Mouse (Mus musculus): Measurements from ENCODE around the gene Olfr1036. TPM values are rescaled to one million over a fixed set of nuclear protein-coding genes. Genes with fewer than 3 reads are reported as not detected.

The Olfr1036 gene
- polyA plus RNA-seq (2017; shearing (Covaris generic)), result not detected

GRCm38 (mm10) chr2:86073692-86074091 is at the start of gene Olfr1036:
Gene Olfr1036 (plus strand): TSS chr2:86073992.

GRCm38 (mm10) chr2:86045561-86045960 is 28.2 kb upstream of the Olfr1036 start, which contains the start of gene Olfr1034:
Gene Olfr1034 (plus strand): TSS chr2:86045861.

GRCm38 (mm10) chr2:86087285-86087684 is 13.5 kb downstream of the Olfr1036 start, which contains the start of gene Olfr1037:
Gene Olfr1037 (minus strand): TSS chr2:86087385.

Other genes with a start within 250 kb of the Olfr1036 start
- not detected for gene Olfr1019, start 228.5 kb upstream of the Olfr1036 start, polyA plus RNA-seq (2017; shearing (Covaris generic))
- gene Olfr1020, start 227.0 kb upstream of the Olfr1036 start, polyA plus RNA-seq (2017; shearing (Covaris generic)), result not detected
- not detected for gene Olfr1022, start 205.4 kb upstream of the Olfr1036 start, polyA plus RNA-seq (2017; shearing (Covaris generic))
- gene Olfr1023, start 188.4 kb upstream of the Olfr1036 start, polyA plus RNA-seq (2017; shearing (Covaris generic)), result not detected
- gene Olfr1024, start 168.9 kb upstream of the Olfr1036 start, polyA plus RNA-seq (2017; shearing (Covaris generic)), result not detected
- not detected for gene Olfr1025-ps1, start 158.8 kb upstream of the Olfr1036 start, polyA plus RNA-seq (2017; shearing (Covaris generic))
- not detected for gene Olfr1026, start 152.4 kb upstream of the Olfr1036 start, polyA plus RNA-seq (2017; shearing (Covaris generic))
- not detected for gene Olfr1028, start 123.6 kb upstream of the Olfr1036 start, polyA plus RNA-seq (2017; shearing (Covaris generic))
- gene Olfr1029, start 100.1 kb upstream of the Olfr1036 start, polyA plus RNA-seq (2017; shearing (Covaris generic)), result not detected
- not detected for gene Olfr1030, start 94.7 kb upstream of the Olfr1036 start, polyA plus RNA-seq (2017; shearing (Covaris generic))
- gene Olfr1031, start 83.7 kb upstream of the Olfr1036 start, polyA plus RNA-seq (2017; shearing (Covaris generic)), result not detected
- gene Olfr1032, start 68.5 kb upstream of the Olfr1036 start, polyA plus RNA-seq (2017; shearing (Covaris generic)), result not detected
- not detected for gene Olfr1033, start 53.4 kb upstream of the Olfr1036 start, polyA plus RNA-seq (2017; shearing (Covaris generic))
- gene Olfr1034, start 28.1 kb upstream of the Olfr1036 start, polyA plus RNA-seq (2017; shearing (Covaris generic)), result not detected
- gene Olfr1037, start 13.4 kb downstream of the Olfr1036 start, polyA plus RNA-seq (2017; shearing (Covaris generic)), result not detected
- not detected for gene Olfr1039, start 61.9 kb downstream of the Olfr1036 start, polyA plus RNA-seq (2017; shearing (Covaris generic))
- not detected for gene Olfr1040, start 72.7 kb downstream of the Olfr1036 start, polyA plus RNA-seq (2017; shearing (Covaris generic))
- gene Olfr1042, start 87.8 kb downstream of the Olfr1036 start, polyA plus RNA-seq (2017; shearing (Covaris generic)), result not detected
- not detected for gene Olfr1043, start 93.5 kb downstream of the Olfr1036 start, polyA plus RNA-seq (2017; shearing (Covaris generic))
- not detected for gene Olfr1044, start 103.8 kb downstream of the Olfr1036 start, polyA plus RNA-seq (2017; shearing (Covaris generic))
- gene Olfr52, start 111.7 kb downstream of the Olfr1036 start, polyA plus RNA-seq (2017; shearing (Covaris generic)), result not detected
- not detected for gene Olfr1045, start 129.0 kb downstream of the Olfr1036 start, polyA plus RNA-seq (2017; shearing (Covaris generic))
- gene Olfr1046, start 145.3 kb downstream of the Olfr1036 start, polyA plus RNA-seq (2017; shearing (Covaris generic)), result not detected
- gene Olfr1047, start 157.4 kb downstream of the Olfr1036 start, polyA plus RNA-seq (2017; shearing (Covaris generic)), result not detected
- not detected for gene Olfr1048, start 166.3 kb downstream of the Olfr1036 start, polyA plus RNA-seq (2017; shearing (Covaris generic))
- not detected for gene Olfr1049, start 184.3 kb downstream of the Olfr1036 start, polyA plus RNA-seq (2017; shearing (Covaris generic))
- gene Olfr1051, start 205.1 kb downstream of the Olfr1036 start, polyA plus RNA-seq (2017; shearing (Covaris generic)), result not detected
- gene Olfr1052, start 218.5 kb downstream of the Olfr1036 start, polyA plus RNA-seq (2017; shearing (Covaris generic)), result not detected
- gene Olfr1053, start 241.3 kb downstream of the Olfr1036 start, polyA plus RNA-seq (2017; shearing (Covaris generic)), result not detected